Mouse (Mus musculus): ENCODE data around the gene Strbp. TPM values are rescaled to one million over a fixed set of nuclear protein-coding genes. Genes with fewer than 3 reads are reported as not detected.

Strbp gene
- polyA plus RNA-seq, 1 experiment from 2014 or later = 87.9 TPM

- H3K4me1 ChIP-seq (ENCODE audit: control insufficient read depth, insufficient read depth, low read length) = no peaks in the 10 kb centered on the region
- H3K9ac ChIP-seq (ENCODE audit: low read length) = no peak overlapping the region
- ATAC-seq (ENCODE audit: insufficient read depth, low FRiP score, low TSS enrichment) = no peak
- no peak overlapping the region for H3K4me3 ChIP-seq (ENCODE audit: low read depth, low read length)
- H3K27me3 ChIP-seq (ENCODE audit: control insufficient read depth, insufficient read depth, low read length) = no peaks in the 10 kb centered on the region
- H3K36me3 ChIP-seq (ENCODE audit: control insufficient read depth, insufficient read depth, low read length) = peaks cover 2% of the 10 kb centered on the region
- 92% methylated on average over 5 of the region's 5 CpGs for WGBS
- H3K4me2 ChIP-seq (ENCODE audit: low read depth) = no peak overlapping the region
- no peaks in the 10 kb centered on the region for H3K9me3 ChIP-seq (ENCODE audit: control insufficient read depth, low read length)
- no peak for DNase-seq (ENCODE audit: low spot score)
- no peak overlapping the region for H3K27ac ChIP-seq (ENCODE audit: low read depth, low read length)
Observed at GRCm38 (mm10) chr2:37569888-37570287, 133.8 kb downstream of the Strbp start.

- no peak for ATAC-seq (ENCODE audit: insufficient read depth, low FRiP score, low TSS enrichment)
- Histone ChIP-seq H3K27ac (ENCODE audit: low read depth, low read length) (no peak overlapping the region), H3K4me2 (ENCODE audit: low read depth) (no peak overlapping the region), H3K4me3 (ENCODE audit: low read depth, low read length) (no peak overlapping the region), H3K9me3 (ENCODE audit: control insufficient read depth, low read length) (no peaks in the 10 kb centered on the region), H3K4me1 (ENCODE audit: control insufficient read depth, insufficient read depth, low read length) (no peaks in the 10 kb centered on the region), H3K9ac (ENCODE audit: low read length) (no peak overlapping the region), H3K27me3 (ENCODE audit: control insufficient read depth, insufficient read depth, low read length) (no peaks in the 10 kb centered on the region), H3K36me3 (ENCODE audit: control insufficient read depth, insufficient read depth, low read length) (peaks cover 2% of the 10 kb centered on the region)
- 90% methylated on average over 1 of the region's 1 CpGs for WGBS
- no peak for DNase-seq (ENCODE audit: low spot score)
Observed at GRCm38 (mm10) chr2:37566035-37566434, 137.6 kb downstream of the Strbp start.

DNA sequence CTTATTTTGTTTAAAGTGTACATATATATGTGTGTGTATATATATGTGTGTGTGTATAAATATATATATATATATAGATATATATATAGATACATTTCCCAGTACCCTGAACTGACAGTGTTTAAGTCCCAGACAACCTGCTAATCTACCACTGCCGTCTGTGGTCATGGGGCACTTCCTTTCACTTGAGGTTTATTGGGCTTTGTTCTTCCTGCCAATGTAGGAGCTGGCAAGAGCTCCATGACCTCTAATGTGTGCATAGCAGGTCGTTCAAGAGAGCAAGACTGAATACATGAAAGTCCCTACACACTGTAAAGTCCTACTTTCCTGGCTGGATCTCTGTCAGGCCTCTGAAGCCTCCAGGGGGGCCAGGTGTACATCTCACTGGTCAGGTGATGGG lies 138.1 kb downstream of the Strbp start:
- no peak overlapping the region for H3K27ac ChIP-seq (ENCODE audit: low read depth, low read length)
- H3K9me3 ChIP-seq (ENCODE audit: control insufficient read depth, low read length) = no peaks in the 10 kb centered on the region
- no peak overlapping the region for H3K9ac ChIP-seq (ENCODE audit: low read length)
- H3K4me3 ChIP-seq (ENCODE audit: low read depth, low read length) = no peak overlapping the region
- no peak overlapping the region for H3K4me2 ChIP-seq (ENCODE audit: low read depth)
- DNase-seq (ENCODE audit: low spot score) (no peak), ATAC-seq (ENCODE audit: insufficient read depth, low FRiP score, low TSS enrichment) (no peak)
- peaks cover 2% of the 10 kb centered on the region for H3K36me3 ChIP-seq (ENCODE audit: control insufficient read depth, insufficient read depth, low read length)
- H3K27me3 ChIP-seq (ENCODE audit: control insufficient read depth, insufficient read depth, low read length) = no peaks in the 10 kb centered on the region
- no peaks in the 10 kb centered on the region for H3K4me1 ChIP-seq (ENCODE audit: control insufficient read depth, insufficient read depth, low read length)
- 73% methylated on average over 2 of the region's 2 CpGs for WGBS

DNA sequence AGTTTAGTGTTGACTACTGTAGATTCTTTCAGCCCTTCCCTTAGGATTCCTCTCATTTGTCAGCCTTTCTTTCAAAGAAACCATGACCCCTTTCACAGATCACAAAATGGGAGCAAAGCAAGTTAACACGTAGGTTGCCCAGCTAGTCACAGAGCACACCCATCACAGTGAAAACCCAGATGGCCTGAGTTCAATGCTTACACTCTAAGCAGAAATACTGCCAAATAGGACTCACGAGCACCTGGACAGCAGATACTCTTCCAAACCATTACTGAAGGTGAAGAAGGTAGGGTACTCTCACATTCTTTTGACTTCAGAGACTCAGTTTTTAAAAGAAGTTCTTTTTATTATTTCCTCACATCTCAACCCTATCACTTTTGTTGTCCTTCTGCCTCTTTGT lies 147.3 kb downstream of the Strbp start:
- ATAC-seq (ENCODE audit: insufficient read depth, low FRiP score, low TSS enrichment) (no peak), DNase-seq (ENCODE audit: low spot score) (no peak)
- Histone ChIP-seq H3K36me3 (ENCODE audit: control insufficient read depth, insufficient read depth, low read length) (peaks cover 11% of the 10 kb centered on the region), H3K4me1 (ENCODE audit: control insufficient read depth, insufficient read depth, low read length) (no peaks in the 10 kb centered on the region), H3K4me2 (ENCODE audit: low read depth) (no peak overlapping the region), H3K4me3 (ENCODE audit: low read depth, low read length) (no peak overlapping the region), H3K9me3 (ENCODE audit: control insufficient read depth, low read length) (no peaks in the 10 kb centered on the region), H3K27ac (ENCODE audit: low read depth, low read length) (no peak overlapping the region), H3K9ac (ENCODE audit: low read length) (no peak overlapping the region), H3K27me3 (ENCODE audit: control insufficient read depth, insufficient read depth, low read length) (no peaks in the 10 kb centered on the region)
- 61% methylated on average over 2 of the region's 2 CpGs for WGBS

GRCm38 (mm10) chr2:37549346-37550012 lies 154.2 kb downstream of the Strbp start:
- no peaks in the 10 kb centered on the region for H3K4me1 ChIP-seq (ENCODE audit: control insufficient read depth, insufficient read depth, low read length)
- no peak overlapping the region for H3K4me2 ChIP-seq (ENCODE audit: low read depth)
- H3K4me3 ChIP-seq (ENCODE audit: low read depth, low read length) = no peak overlapping the region
- H3K9me3 ChIP-seq (ENCODE audit: control insufficient read depth, low read length) = no peaks in the 10 kb centered on the region
- DNase-seq (ENCODE audit: low spot score) = no peak
- WGBS = 87% methylated on average over 1 of the region's 1 CpGs
- no peak overlapping the region for H3K27ac ChIP-seq (ENCODE audit: low read depth, low read length)
- H3K27me3 ChIP-seq (ENCODE audit: control insufficient read depth, insufficient read depth, low read length) = no peaks in the 10 kb centered on the region
- H3K36me3 ChIP-seq (ENCODE audit: control insufficient read depth, insufficient read depth, low read length) = peaks cover 2% of the 10 kb centered on the region; the same call in 1 of the 2 replicates
- H3K9ac ChIP-seq (ENCODE audit: low read length) = no peak overlapping the region
- no peak for ATAC-seq (ENCODE audit: insufficient read depth, low FRiP score, low TSS enrichment)

GRCm38 (mm10) chr2:37531639-37532038 lies 172.0 kb downstream of the Strbp start:
- no peak overlapping the region for H3K4me2 ChIP-seq (ENCODE audit: low read depth)
- H3K4me3 ChIP-seq (ENCODE audit: low read depth, low read length) = no peak overlapping the region
- H3K27ac ChIP-seq (ENCODE audit: low read depth, low read length) = no peak overlapping the region
- no peak for ATAC-seq (ENCODE audit: insufficient read depth, low FRiP score, low TSS enrichment)
- H3K27me3 ChIP-seq (ENCODE audit: control insufficient read depth, insufficient read depth, low read length) = no peaks in the 10 kb centered on the region
- H3K9me3 ChIP-seq (ENCODE audit: control insufficient read depth, low read length) = no peaks in the 10 kb centered on the region
- H3K4me1 ChIP-seq (ENCODE audit: control insufficient read depth, insufficient read depth, low read length) = no peaks in the 10 kb centered on the region
- 89% methylated on average over 3 of the region's 3 CpGs for WGBS
- no peaks in the 10 kb centered on the region for H3K36me3 ChIP-seq (ENCODE audit: control insufficient read depth, insufficient read depth, low read length)
- no peak overlapping the region for H3K9ac ChIP-seq (ENCODE audit: low read length)
- DNase-seq (ENCODE audit: low spot score) = no peak

GRCm38 (mm10) chr2:37530766-37531165 lies 172.9 kb downstream of the Strbp start:
- Histone ChIP-seq H3K27ac (ENCODE audit: low read depth, low read length) (no peak overlapping the region), H3K4me3 (ENCODE audit: low read depth, low read length) (no peak overlapping the region), H3K9me3 (ENCODE audit: control insufficient read depth, low read length) (no peaks in the 10 kb centered on the region), H3K36me3 (ENCODE audit: control insufficient read depth, insufficient read depth, low read length) (no peaks in the 10 kb centered on the region), H3K9ac (ENCODE audit: low read length) (no peak overlapping the region), H3K27me3 (ENCODE audit: control insufficient read depth, insufficient read depth, low read length) (no peaks in the 10 kb centered on the region), H3K4me1 (ENCODE audit: control insufficient read depth, insufficient read depth, low read length) (no peaks in the 10 kb centered on the region), H3K4me2 (ENCODE audit: low read depth) (no peak overlapping the region)
- DNase-seq (ENCODE audit: low spot score) = no peak
- WGBS = 95% methylated on average over 1 of the region's 1 CpGs
- no peak for ATAC-seq (ENCODE audit: insufficient read depth, low FRiP score, low TSS enrichment)

DNA sequence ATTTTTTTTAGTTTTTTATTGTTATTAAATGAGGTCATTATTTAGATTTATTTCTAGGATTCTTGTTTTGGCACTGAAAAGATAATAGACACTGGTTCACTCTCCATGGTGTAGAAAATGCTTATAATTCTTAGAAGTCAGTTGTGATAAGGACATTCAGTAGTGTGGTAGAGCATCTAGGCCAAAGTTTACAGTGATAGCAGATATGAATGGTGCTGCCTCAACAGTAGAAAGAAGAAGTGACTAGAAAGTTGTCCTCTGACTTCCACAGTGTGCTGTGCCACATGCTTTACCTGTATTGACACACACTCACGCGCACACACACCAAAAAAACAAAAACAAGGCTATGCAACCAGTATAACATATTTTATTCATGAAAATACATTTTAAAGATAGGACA lies 174.3 kb downstream of the Strbp start:
- no peak for ATAC-seq (ENCODE audit: insufficient read depth, low FRiP score, low TSS enrichment)
- Histone ChIP-seq H3K9ac (ENCODE audit: low read length) (no peak overlapping the region), H3K36me3 (ENCODE audit: control insufficient read depth, insufficient read depth, low read length) (no peaks in the 10 kb centered on the region), H3K27me3 (ENCODE audit: control insufficient read depth, insufficient read depth, low read length) (no peaks in the 10 kb centered on the region), H3K4me3 (ENCODE audit: low read depth, low read length) (no peak overlapping the region), H3K4me1 (ENCODE audit: control insufficient read depth, insufficient read depth, low read length) (no peaks in the 10 kb centered on the region), H3K4me2 (ENCODE audit: low read depth) (no peak overlapping the region), H3K9me3 (ENCODE audit: control insufficient read depth, low read length) (no peaks in the 10 kb centered on the region), H3K27ac (ENCODE audit: low read depth, low read length) (no peak overlapping the region)
- no peak for DNase-seq (ENCODE audit: low spot score)
- 97% methylated on average over 2 of the region's 2 CpGs for WGBS

DNA sequence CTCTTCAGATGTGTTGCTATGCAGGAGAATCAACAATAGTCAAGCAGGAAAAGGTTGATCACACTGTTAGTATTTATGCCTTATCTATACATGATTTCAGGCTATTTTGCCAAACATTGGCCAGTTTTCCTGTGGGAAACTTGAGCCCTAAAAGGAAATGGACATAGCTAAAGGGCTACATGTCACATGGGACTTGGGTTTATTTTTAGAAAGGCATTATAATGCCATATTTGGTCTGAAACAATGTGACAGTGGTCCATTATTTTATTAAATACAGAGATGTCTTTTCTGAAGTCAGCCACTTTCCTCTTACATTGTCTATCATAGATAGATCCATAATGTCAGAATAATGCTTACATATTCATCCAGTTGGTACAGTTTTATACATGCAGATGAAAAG lies 176.1 kb downstream of the Strbp start:
- H3K9me3 ChIP-seq (ENCODE audit: control insufficient read depth, low read length) = no peaks in the 10 kb centered on the region
- H3K27ac ChIP-seq (ENCODE audit: low read depth, low read length) = no peak overlapping the region
- H3K4me2 ChIP-seq (ENCODE audit: low read depth) = no peak overlapping the region
- no peak overlapping the region for H3K9ac ChIP-seq (ENCODE audit: low read length)
- no peaks in the 10 kb centered on the region for H3K27me3 ChIP-seq (ENCODE audit: control insufficient read depth, insufficient read depth, low read length)
- no peak overlapping the region for H3K4me3 ChIP-seq (ENCODE audit: low read depth, low read length)
- no peaks in the 10 kb centered on the region for H3K36me3 ChIP-seq (ENCODE audit: control insufficient read depth, insufficient read depth, low read length)
- ATAC-seq (ENCODE audit: insufficient read depth, low FRiP score, low TSS enrichment) (no peak), DNase-seq (ENCODE audit: low spot score) (no peak)
- no peaks in the 10 kb centered on the region for H3K4me1 ChIP-seq (ENCODE audit: control insufficient read depth, insufficient read depth, low read length)
